Mouse (Mus musculus) liver, adult 2 months (tissue): ENCODE measurements around the gene Stab1. TPM values are rescaled to one million over a fixed set of nuclear protein-coding genes. Genes with fewer than 3 reads are reported as not detected.

Experiments
- DNase-seq: peaks from one replicate; pipeline ENCODE4 v3.0.0-alpha.2; 2011; ENCODE audit warnings: low read depth, low spot score; ENCODE audit errors: extremely low read depth
- H3K27ac ChIP-seq: fragments of 200-500 bp; replicated peaks from 2 replicates; pipeline ENCODE4 v1.5.1; 2012; ENCODE audit warnings: low read depth, mild to moderate bottlenecking, control low read depth, inconsistent platforms, low read length; ENCODE audit not compliant: insufficient read depth
- H3K27me3 ChIP-seq: fragments of 200-500 bp; 2 replicates; pipeline ENCODE4 v1.6.1; 2012; ENCODE audit warnings: mild to moderate bottlenecking, moderate library complexity, low read length, inconsistent platforms; ENCODE audit not compliant: control insufficient read depth, insufficient read depth
- H3K36me3 ChIP-seq: fragments of 200-500 bp; 2 replicates; pipeline ENCODE4 v1.6.1; 2012; ENCODE audit warnings: low read length, inconsistent platforms; ENCODE audit not compliant: control insufficient read depth, insufficient read depth
- H3K4me1 ChIP-seq: fragments of 200-500 bp; 2 replicates; pipeline ENCODE4 v1.6.1; 2011; ENCODE audit warnings: low read length; ENCODE audit not compliant: control insufficient read depth, insufficient read depth
- H3K4me3 ChIP-seq: fragments of 200-500 bp; 2 replicates; pipeline ENCODE4 v1.5.1; 2011; ENCODE audit warnings: low read depth, mild to moderate bottlenecking, control low read depth, low read length, moderate library complexity; ENCODE audit not compliant: insufficient read depth
- H3K79me2 ChIP-seq: fragments of 200-500 bp; 2 replicates; pipeline ENCODE4 v1.6.1; 2012; ENCODE audit warnings: inconsistent platforms, mild to moderate bottlenecking, low read length, moderate library complexity; ENCODE audit not compliant: control insufficient read depth, insufficient read depth
- H3K9ac ChIP-seq: fragments of 200-500 bp; 2 replicates; pipeline ENCODE4 v1.6.1; 2012; ENCODE audit warnings: low read depth, mild to moderate bottlenecking, control low read depth, inconsistent platforms, low read length
- CTCF ChIP-seq: fragments of 200-500 bp; IDR thresholded peaks from 2 replicates; pipeline ENCODE4 v1.5.1; 2011; ENCODE audit warnings: low read depth, low read length, control low read depth
- POLR2A ChIP-seq: fragments of 200-500 bp; IDR thresholded peaks from 2 replicates; pipeline ENCODE4 v1.6.1; 2011; ENCODE audit warnings: low read length, control low read depth; ENCODE audit not compliant: insufficient read depth; ENCODE audit errors: extremely low read depth
- WGBS: fragments of 180-500 bp; shearing (Covaris S2); methylation state at CpG from one replicate; pipeline ENCODE4 v1.1.7; 2018; 5-methylcytosine and 5-hydroxymethylcytosine counted together
- polyA plus RNA-seq: library from polyadenylated mRNA; depleted of rRNA; stranded (reverse); fragments of >200 nt; gene quantifications from 2 replicates; pipeline ENCODE4 v1.2.3, GENCODE M21; 2012
- total RNA-seq: library from RNA; depleted of rRNA; stranded (reverse); fragments of >200 nt; gene quantifications from 2 replicates; pipeline ENCODE4 v1.2.3, GENCODE M21; 2014

Stab1 gene
- total and polyA plus RNA-seq, 2 experiments = 27.0 to 52.3 TPM

DNA sequence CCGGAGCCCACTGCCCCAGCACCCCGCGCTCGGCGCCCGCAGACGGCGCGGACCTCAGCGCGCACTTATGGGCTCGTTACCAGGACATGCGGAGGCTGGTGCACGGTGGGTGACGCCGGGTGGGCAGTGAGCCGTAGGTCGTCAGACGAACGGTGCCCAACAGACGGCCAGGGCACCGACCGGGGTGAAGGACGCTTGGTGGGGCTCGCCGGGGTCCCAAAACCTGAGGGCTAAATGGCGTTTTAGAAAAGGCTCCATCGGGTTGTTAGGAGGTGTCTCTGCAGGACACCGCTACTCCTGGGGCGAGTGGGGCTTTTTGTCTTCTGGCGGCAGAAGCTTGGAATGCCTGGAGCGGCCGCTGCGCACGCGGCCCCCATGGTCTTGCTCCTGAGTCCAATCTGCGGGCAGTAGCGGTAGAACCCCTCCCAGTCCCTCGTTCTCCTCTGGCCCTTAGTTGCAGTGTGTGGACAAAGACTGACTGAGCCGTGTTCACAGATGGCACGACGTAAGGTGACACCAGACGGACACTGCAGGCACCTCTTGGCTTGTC is 37.1 kb downstream of the Stab1 start:
- peak overlapping the region; percentile 91 for H3K9ac ChIP-seq
- peak overlapping the region; percentile 64 for H3K4me3 ChIP-seq
- TF ChIP-seq POLR2A (no peak), CTCF (no peak)
- no peaks in the 10 kb centered on the region for H3K36me3 ChIP-seq
- no peak for DNase-seq
- no peak overlapping the region for H3K27ac ChIP-seq
- 5% methylated on average over 43 of the region's 43 CpGs for WGBS
- peaks cover 11% of the 10 kb centered on the region for H3K4me1 ChIP-seq
- H3K79me2 ChIP-seq = peaks cover 8% of the 10 kb centered on the region; the same call in 1 of the 2 replicates
- no peaks in the 10 kb centered on the region; the same call in 1 of the 2 replicates for H3K27me3 ChIP-seq

DNA sequence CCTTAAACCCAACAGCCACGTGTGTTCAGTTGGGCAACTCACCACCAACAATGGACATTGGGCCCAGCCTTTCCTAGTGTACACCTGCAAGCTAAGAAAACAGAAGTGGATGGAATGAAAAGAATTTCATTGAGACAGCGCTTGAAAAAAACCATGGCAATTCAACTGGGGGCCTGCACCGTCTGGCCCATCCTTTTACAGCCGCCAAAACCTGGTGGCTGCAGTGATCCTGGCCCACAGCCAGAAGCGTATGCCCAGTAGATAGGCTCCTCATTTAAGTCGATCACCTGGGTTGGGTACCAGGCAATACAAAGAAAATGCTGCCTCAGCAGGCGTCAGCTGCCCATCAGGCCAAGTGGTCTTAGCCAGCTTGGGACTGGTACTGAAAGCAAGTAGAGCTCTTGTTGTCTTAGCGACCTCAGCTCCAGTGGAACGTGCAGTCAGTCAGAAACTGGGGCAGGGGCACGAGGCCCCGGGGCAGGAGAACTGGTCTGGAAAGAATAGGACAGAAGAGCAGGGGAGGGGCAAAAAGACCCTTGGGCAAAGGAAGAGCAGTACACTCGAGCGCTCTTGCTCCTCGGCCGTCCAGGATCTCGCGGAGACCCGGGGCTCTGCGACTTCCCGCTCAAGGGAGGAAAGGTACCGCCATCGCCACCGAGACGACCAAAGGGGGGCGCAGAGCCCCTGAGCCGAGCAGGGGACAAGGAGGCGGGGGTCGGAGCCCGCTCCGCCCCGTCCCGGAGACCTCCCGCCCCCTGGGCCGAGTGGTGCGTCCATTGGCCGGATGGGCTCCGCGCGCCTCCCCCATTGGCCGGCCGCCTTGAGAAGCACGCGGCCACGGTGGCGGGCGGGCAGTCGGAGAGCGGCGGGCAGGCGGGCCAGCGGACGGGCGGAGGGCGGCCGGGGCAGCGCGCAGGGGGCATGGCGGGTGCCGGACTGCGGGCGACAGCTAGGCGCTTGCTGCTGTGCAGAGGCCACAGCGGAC is 37.9 kb downstream of the Stab1 start, which contains the start of gene Nt5dc2:
TSS of gene Nt5dc2 (plus strand) at position 818 of the 985 bp plus-strand sequence.
- H3K27ac ChIP-seq = no peak within 1 kb of the TSS

DNA sequence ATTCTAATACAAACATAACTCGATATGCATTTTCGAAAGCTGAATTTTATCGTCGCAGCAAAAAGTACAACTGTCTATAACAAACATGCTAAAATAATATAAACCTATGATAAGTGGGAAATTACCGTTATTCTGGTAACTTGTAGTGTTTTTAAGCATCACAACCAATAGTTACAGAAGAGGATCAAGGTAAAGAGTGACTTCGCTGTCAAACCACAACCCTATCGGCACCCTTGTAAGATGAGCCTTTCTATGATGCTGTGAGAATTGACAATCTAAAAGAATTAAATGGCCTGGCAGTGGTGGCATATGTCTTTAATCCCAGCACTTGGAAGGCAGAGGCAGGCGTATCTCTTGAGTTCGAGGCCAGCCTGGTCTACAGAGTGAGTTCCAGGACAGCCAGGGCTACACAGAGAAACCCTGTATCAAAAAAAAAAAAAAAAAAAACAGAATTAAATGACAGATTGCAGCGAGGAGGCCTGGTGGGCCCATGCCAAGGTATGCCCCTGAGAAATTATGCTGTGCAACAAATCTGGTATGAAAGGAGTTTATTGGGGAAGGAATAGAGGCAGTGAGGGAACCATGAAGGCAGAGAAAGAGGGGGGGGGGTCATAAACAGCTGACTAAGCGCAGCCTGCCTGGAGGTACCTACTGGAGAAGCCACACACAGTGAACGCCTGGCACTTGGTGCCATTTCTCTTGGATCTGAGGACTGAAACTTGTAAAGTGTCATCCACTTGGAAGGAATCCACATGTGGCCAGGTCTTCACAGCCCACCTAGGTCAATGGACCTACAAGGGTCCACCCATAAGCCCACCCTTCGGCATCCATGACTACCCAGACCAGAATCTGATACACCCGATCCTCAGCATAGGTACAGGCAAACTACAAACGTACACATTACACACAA is 38.9 kb downstream of the Stab1 start:
- H3K27me3 ChIP-seq = no peaks in the 10 kb centered on the region; the same call in 1 of the 2 replicates
- no peak overlapping the region for H3K27ac ChIP-seq
- TF ChIP-seq CTCF (no peak), POLR2A (no peak)
- H3K4me3 ChIP-seq = peak overlapping the region; percentile 42
- H3K4me1 ChIP-seq = peaks cover 17% of the 10 kb centered on the region
- no peak overlapping the region for H3K9ac ChIP-seq
- H3K36me3 ChIP-seq = no peaks in the 10 kb centered on the region; the same call in 1 of the 2 replicates
- H3K79me2 ChIP-seq = peaks cover 11% of the 10 kb centered on the region; the same call in 1 of the 2 replicates
- no peak for DNase-seq
- 60% methylated on average over 15 of the region's 15 CpGs for WGBS

More for the DNA sequence above, 37.9 kb downstream of the Stab1 start, which contains the start of gene Nt5dc2:
- H3K79me2 ChIP-seq = peaks cover 11% of the 10 kb centered on the region; the same call in 1 of the 2 replicates
- H3K36me3 ChIP-seq = no peaks in the 10 kb centered on the region; the same call in 1 of the 2 replicates
- TF ChIP-seq POLR2A (peak; percentile 54; the same call in 1 of the 2 replicates), CTCF (no peak)
- no peak for DNase-seq
- no peaks in the 10 kb centered on the region; the same call in 1 of the 2 replicates for H3K27me3 ChIP-seq
- peaks cover 14% of the 10 kb centered on the region for H3K4me1 ChIP-seq
- WGBS = 5% methylated on average over 63 of the region's 63 CpGs
- H3K4me3 ChIP-seq = peak within 1 kb of the TSS; percentile 64
- H3K9ac ChIP-seq = peak within 1 kb of the TSS; percentile 91

DNA sequence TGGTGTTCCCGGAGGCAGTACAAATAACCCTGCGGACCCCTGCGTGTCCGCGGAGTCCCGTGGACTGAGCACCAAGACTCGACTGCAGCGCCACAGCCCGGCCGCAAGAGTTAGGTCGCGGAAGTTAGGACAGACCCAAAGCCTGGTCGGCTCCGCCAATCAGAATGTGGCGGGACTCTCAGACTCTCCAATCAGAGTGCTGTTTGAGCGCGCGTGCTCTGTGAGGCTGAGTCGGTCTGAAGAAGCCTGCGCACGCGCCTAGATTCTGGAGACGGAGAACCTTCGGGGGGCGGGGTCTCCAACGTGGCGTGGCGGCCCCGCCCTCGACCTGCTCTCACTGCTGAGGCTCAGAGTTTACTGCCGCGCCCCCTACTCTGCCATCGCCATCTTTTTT is 39.6 kb downstream of the Stab1 start, which contains the start of gene Smim4:
TSS of gene Smim4 (minus strand) at position 131 of the 394 bp plus-strand sequence.
- TF ChIP-seq CTCF = peak; percentile 68
- TF ChIP-seq POLR2A = peak; percentile 78
- Histone ChIP-seq H3K27me3 (no peaks in the 10 kb centered on the region; the same call in 1 of the 2 replicates), H3K9ac (peak within 1 kb of the TSS; percentile 84), H3K27ac (peak within 1 kb of the TSS; percentile 84), H3K36me3 (peaks cover under 1% of the 10 kb centered on the region), H3K79me2 (peaks cover 11% of the 10 kb centered on the region; the same call in 1 of the 2 replicates), H3K4me1 (peaks cover 17% of the 10 kb centered on the region), H3K4me3 (peak within 1 kb of the TSS; percentile 83)
- WGBS = under 1% methylated on average over 33 of the region's 33 CpGs
- peak; percentile 93 for DNase-seq

DNA sequence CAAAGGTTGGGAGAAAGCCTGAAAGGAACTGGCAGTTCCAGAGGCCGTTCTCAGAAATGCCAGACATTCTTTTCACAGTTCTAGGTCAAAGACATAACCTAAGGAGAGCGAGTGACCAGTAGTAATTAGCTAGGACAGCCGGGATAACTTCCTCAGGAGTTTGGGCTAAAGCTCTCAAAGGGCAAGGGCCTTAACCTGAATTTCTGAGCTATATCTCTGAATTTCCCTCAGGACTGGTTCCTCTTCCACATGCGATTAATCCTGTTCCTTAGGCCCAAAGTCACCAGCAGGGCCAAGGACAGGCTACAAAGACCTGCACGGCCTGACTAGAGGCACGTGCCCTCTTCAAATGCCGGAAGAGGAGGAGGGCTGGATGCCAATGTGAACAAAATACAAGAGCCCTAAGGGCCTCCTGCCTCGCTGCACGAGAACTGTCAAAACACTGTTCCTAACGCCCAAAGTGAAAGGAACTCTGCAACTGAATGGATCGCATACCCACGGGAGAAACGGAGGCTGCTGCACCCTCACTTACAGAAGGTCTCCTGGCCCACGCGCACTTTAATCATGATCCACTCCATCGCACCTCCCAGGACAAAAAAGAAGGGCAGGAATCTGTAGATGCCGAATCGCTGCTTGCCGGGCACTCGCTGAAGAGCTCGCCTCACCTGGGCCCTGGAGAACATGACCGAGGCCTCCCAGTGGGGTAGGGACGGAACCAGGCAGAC is 40.2 kb downstream of the Stab1 start:
- Histone ChIP-seq H3K27ac (peak overlapping the region; percentile 84), H3K36me3 (peaks cover 4% of the 10 kb centered on the region), H3K79me2 (peaks cover 12% of the 10 kb centered on the region; the same call in 1 of the 2 replicates), H3K9ac (peak overlapping the region; percentile 84), H3K4me1 (peaks cover 17% of the 10 kb centered on the region), H3K4me3 (peak overlapping the region; percentile 83), H3K27me3 (no peaks in the 10 kb centered on the region; the same call in 1 of the 2 replicates)
- under 1% methylated on average over 23 of the region's 23 CpGs for WGBS
- DNase-seq = peak; percentile 86
- TF ChIP-seq POLR2A = no peak
- peak; percentile 13; the same call in 1 of the 2 replicates for TF ChIP-seq CTCF
